Mouse (Mus musculus) ES-E14 (cell line): ENCODE measurements around the gene Defb45. TPM values are rescaled to one million over a fixed set of nuclear protein-coding genes. Genes with fewer than 3 reads are reported as not detected.

Experiments
- DNase-seq: peaks from one replicate; pipeline ENCODE4 v3.0.0-alpha.2; 2013; ENCODE audit warnings: low read depth, low spot score
- H3K27ac ChIP-seq: 2 replicates; pipeline ENCODE4 v1.5.1; 2012; ENCODE audit warnings: low read depth, mild to moderate bottlenecking, low read length, moderate library complexity, mixed read lengths; ENCODE audit not compliant: poor library complexity, insufficient read depth, severe bottlenecking
- H3K36me3 ChIP-seq: 2 replicates; pipeline ENCODE4 v1.6.1; 2012; ENCODE audit warnings: mild to moderate bottlenecking, low read length, moderate library complexity, mixed read lengths; ENCODE audit not compliant: control insufficient read depth, poor library complexity, insufficient read depth, severe bottlenecking
- H3K4me1 ChIP-seq, 2 experiments: fragments of 150-350 bp in 1 of 2; sonication (generic) in 1 of 2; 2 replicates each; pipeline ENCODE4 v1.6.1; 2012; ENCODE audit warnings: low read length in 2 of 2, mild to moderate bottlenecking in 1 of 2, mixed read lengths in 1 of 2; ENCODE audit not compliant: control insufficient read depth in 2 of 2, insufficient read depth in 2 of 2, poor library complexity in 1 of 2
- H3K4me3 ChIP-seq, 2 experiments: fragments of 150-350 bp in 1 of 2; sonication (generic) in 1 of 2; 2 replicates each; pipeline ENCODE4 v1.5.1; 2012; ENCODE audit warnings: low read length in 2 of 2, low read depth in 1 of 2, mild to moderate bottlenecking in 1 of 2, mixed read lengths in 1 of 2; ENCODE audit not compliant: insufficient read depth in 1 of 2, poor library complexity in 1 of 2, severe bottlenecking in 1 of 2
- H3K9ac ChIP-seq: 2 replicates; pipeline ENCODE4 v1.6.1; 2012; ENCODE audit warnings: low read depth, mild to moderate bottlenecking, low read length, mixed read lengths; ENCODE audit not compliant: poor library complexity, insufficient read depth, severe bottlenecking
- H3K9me3 ChIP-seq: fragments of 150-350 bp; sonication (generic); 2 replicates; pipeline ENCODE4 v1.6.1; 2012; ENCODE audit warnings: low read depth, mild to moderate bottlenecking, low read length; ENCODE audit not compliant: control insufficient read depth, insufficient read depth
- CHD2 ChIP-seq: IDR thresholded peaks from 2 replicates; pipeline ENCODE4 v1.6.1; 2014; ENCODE audit warnings: mild to moderate bottlenecking, low read depth, low read length, inconsistent platforms
- HCFC1 ChIP-seq: IDR thresholded peaks from 2 replicates; pipeline ENCODE4 v1.6.1; 2012; ENCODE audit warnings: low read length, inconsistent platforms, borderline replicate concordance; ENCODE audit not compliant: insufficient read depth
- MAFK ChIP-seq: IDR thresholded peaks from 2 replicates; pipeline ENCODE4 v1.6.1; 2014; ENCODE audit warnings: mild to moderate bottlenecking, low read depth, low read length, inconsistent platforms; ENCODE audit not compliant: insufficient read depth
- ZC3H11A ChIP-seq: IDR thresholded peaks from 2 replicates; pipeline ENCODE4 v1.6.1; 2012; ENCODE audit warnings: low read depth, mild to moderate bottlenecking, inconsistent platforms, low read length, borderline replicate concordance
- ZNF384 ChIP-seq: IDR thresholded peaks from 2 replicates; pipeline ENCODE4 v1.6.1; 2012; ENCODE audit warnings: low read depth, low read length, inconsistent platforms
- in situ Hi-C, 2 experiments: fragments of 600-800 bp; cut with MboI; formaldehyde crosslinking; loops; one replicate each; pipeline ENCODE4 v1.15.1; 2025; ENCODE audit warnings: low sequenced_read_pairs in 2 of 2, inconsistent platforms in 1 of 2; ENCODE audit not compliant: unreplicated experiment in 2 of 2
- total RNA-seq: library from RNA; depleted of rRNA; stranded (reverse); fragments of 300-350 nt; gene quantifications from 2 replicates; pipeline ENCODE4 v1.2.3, GENCODE M21; 2012

Defb45 gene
- total RNA-seq, 1 experiment = not detected

DNA sequence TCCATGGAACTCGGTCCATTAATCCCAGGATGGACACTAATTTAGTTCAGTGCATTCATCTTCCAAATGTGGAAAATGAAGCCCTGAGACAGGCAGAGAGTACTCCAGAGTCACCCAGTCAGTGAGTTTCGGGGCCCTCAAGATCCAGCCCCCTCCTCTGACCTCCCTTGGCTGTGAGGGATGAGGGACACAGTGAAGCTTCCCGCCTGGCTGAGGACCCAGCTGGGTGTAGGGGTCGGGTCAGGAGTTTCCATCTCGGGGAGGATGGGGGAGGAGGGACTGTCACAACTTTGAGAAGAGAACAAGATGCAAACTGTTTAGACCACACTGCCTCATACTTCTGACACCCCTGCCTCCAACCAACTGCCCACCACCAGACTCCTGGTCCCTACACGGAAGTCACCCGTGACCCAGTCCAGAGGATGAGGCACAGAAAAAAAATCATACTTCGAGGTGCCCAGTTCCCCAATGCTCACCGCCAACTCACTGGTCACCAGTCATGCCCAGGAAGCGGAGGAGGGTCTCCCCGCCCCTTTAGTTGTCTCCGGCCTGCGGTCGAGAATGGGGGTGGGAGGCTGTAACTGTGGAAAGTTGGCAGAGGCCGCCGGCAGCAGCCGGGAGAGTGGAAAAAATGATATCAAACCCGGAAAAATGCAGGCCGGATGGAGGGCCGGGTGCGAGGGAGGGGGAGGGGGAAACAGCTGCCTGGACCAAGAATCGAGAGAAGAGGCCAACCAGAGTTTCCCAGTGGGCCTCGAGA, 37.2 kb upstream of the Defb45 start:
- Histone ChIP-seq H3K4me1 (no peaks in the 10 kb centered on the region; a peak in 1 of 4 replicates), H3K4me3 (no peak overlapping the region), H3K9me3 (no peaks in the 10 kb centered on the region), H3K36me3 (no peaks in the 10 kb centered on the region), H3K9ac (no peak overlapping the region), H3K27ac (no peak overlapping the region)
- DNase-seq = no peak
- in situ Hi-C loops = no loop called here
- no peak for TF ChIP-seq ZNF384

DNA sequence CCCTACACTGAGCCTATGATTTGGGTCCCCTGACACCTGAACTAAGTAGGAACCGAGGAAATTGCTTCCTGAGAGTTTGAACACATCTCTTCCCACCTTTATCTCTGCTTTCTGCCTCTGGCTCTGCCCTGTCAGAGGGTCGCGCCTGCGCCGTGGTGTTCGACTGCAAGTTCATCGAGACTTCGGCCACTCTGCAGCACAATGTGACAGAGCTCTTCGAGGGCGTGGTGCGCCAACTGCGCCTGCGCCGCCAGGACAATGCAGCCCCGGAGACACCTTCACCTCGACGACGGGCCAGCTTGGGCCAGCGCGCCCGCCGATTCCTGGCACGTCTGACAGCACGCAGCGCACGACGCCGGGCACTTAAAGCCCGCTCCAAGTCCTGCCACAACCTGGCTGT, 35.1 kb upstream of the Defb45 start:
- in situ Hi-C loops = no loop called here
- H3K4me1 ChIP-seq = no peaks in the 10 kb centered on the region; a peak in 1 of 4 replicates
- no peak for DNase-seq
- H3K9ac ChIP-seq = no peak overlapping the region
- no peaks in the 10 kb centered on the region for H3K36me3 ChIP-seq
- no peak overlapping the region for H3K27ac ChIP-seq
- H3K9me3 ChIP-seq = no peaks in the 10 kb centered on the region
- TF ChIP-seq HCFC1 (no peak), ZNF384 (no peak), ZC3H11A (no peak), CHD2 (no peak), MAFK (no peak)
- H3K4me3 ChIP-seq = peak overlapping the region; percentile 23 to 46; a peak in 2 of 4 replicates

DNA sequence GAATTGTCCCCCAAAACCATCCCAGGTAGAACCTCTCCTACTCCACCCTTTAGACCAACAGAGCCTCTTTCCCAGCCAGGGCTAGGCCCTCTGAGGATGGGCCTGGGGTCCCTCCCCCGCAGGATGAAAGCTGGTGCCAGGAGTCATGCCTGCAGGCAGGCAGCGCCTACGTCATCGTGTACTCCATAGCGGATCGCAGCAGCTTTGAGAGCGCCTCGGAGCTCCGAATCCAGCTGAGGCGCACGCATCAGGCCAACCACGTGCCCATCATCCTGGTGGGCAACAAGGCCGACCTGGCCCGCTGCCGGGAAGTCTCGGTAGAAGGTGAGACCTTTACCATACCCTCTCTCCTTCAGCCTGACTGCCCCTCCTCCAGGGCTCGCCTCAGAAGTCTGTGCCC, 34.1 kb upstream of the Defb45 start:
- DNase-seq = no peak
- TF ChIP-seq ZNF384 (no peak), CHD2 (no peak), ZC3H11A (no peak), MAFK (no peak), HCFC1 (no peak)
- Histone ChIP-seq H3K9ac (no peak overlapping the region), H3K4me1 (no peaks in the 10 kb centered on the region; a peak in 1 of 4 replicates), H3K27ac (no peak overlapping the region), H3K36me3 (no peaks in the 10 kb centered on the region), H3K9me3 (no peaks in the 10 kb centered on the region), H3K4me3 (no peak overlapping the region)
- in situ Hi-C loops = no loop called here

DNA sequence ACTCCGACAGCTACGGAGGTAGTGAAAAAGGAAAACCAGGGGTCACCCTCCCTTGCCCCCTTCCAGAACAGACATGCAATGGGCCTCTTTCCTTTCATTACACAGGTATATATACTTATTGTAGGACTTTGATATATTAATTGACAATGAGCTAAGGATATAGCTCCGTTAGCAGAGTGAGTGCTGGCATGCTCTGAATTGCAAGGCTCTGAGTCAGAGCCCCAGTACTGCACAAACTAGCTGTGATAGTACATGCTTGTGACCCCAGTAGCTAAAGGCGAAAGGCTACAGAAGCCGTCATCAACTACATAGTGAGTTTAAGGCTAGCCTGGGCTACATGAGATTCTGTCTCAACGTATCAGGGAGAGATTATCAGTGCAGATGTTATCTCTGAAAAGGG, 30.7 kb upstream of the Defb45 start:
- no peak overlapping the region for H3K4me3 ChIP-seq
- H3K4me1 ChIP-seq = peaks cover 0 to 3% of the 10 kb centered on the region in 2 experiments; a peak in 1 of 4 replicates
- no peak overlapping the region for H3K27ac ChIP-seq
- DNase-seq = no peak
- no peak for TF ChIP-seq ZNF384
- no peak for TF ChIP-seq MAFK
- no peak for TF ChIP-seq ZC3H11A
- TF ChIP-seq CHD2 = no peak
- no peak for TF ChIP-seq HCFC1
- H3K9me3 ChIP-seq = no peaks in the 10 kb centered on the region
- no peaks in the 10 kb centered on the region for H3K36me3 ChIP-seq
- in situ Hi-C loops = no loop called here
- H3K9ac ChIP-seq = no peak overlapping the region

DNA sequence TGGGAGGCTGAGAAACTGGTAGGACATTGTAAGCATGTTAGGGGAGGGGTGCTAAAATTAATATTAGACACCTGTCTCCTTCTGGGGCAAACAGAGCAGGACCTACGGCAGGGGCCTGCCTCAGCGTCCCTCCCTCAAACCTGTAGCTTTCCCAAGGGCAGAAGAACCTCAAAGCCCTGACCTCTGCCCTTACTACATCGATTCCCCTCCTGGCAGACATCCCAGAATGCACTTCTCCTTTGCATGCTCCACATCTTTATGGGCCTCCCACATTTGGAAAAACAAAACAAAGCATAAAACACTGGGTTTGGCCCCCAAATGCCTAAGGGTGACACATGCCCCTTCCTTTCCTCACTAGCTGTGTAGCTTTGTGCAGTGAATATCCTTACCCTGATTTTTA, 30.0 kb upstream of the Defb45 start:
- Histone ChIP-seq H3K4me3 (no peak overlapping the region), H3K4me1 (0 out of 4 replicates have a peak, but pooled peaks cover 0 to 3% of the 10 kb centered on the region in 2 experiments), H3K9ac (no peak overlapping the region), H3K36me3 (no peaks in the 10 kb centered on the region), H3K27ac (no peak overlapping the region), H3K9me3 (no peaks in the 10 kb centered on the region)
- no peak for DNase-seq
- in situ Hi-C loops = no loop called here
- TF ChIP-seq MAFK (no peak), HCFC1 (no peak), ZC3H11A (no peak), CHD2 (no peak), ZNF384 (no peak)
